Mouse (Mus musculus): ENCODE data around the gene Pakap. TPM values are rescaled to one million over a fixed set of nuclear protein-coding genes. Genes with fewer than 3 reads are reported as not detected.

Pakap gene
- polyA plus RNA-seq, 1 experiment from 2014 or later = 10.5 TPM

DNA sequence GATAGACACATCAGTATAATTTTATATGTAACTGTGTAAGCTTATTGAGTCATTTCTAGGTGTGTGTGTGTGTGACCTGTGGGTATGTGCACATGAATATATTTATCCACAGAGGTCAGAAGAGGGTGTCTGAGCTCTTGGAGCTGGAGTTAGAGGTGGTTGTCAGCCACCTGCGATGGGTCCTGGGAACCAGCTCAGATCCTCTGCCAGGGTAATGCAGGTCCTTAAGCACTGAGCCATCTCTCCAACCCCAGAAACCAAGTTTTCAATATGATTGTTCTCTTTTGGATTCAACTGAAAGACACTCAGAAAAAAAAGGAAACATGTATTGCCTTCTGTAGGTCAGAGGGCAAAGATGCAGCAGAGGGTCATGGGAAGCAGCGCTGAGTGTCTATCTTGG, 114.4 kb downstream of the Pakap start:
- Histone ChIP-seq H3K27me3 (no peaks in the 10 kb centered on the region), H3K27ac (replicated peaks) (no peak overlapping the region), H3K4me2 (no peak overlapping the region), H3K9me3 (no peaks in the 10 kb centered on the region), H3K4me3 (no peak overlapping the region), H3K9ac (no peak overlapping the region), H3K36me3 (no peaks in the 10 kb centered on the region), H3K4me1 (replicated peaks) (0 out of 2 replicates have a peak, but pooled peaks cover 4% of the 10 kb centered on the region)
- WGBS = 95% methylated on average over 2 of the region's 2 CpGs
- no peak for ATAC-seq (ENCODE audit: low FRiP score, low read depth)

DNA sequence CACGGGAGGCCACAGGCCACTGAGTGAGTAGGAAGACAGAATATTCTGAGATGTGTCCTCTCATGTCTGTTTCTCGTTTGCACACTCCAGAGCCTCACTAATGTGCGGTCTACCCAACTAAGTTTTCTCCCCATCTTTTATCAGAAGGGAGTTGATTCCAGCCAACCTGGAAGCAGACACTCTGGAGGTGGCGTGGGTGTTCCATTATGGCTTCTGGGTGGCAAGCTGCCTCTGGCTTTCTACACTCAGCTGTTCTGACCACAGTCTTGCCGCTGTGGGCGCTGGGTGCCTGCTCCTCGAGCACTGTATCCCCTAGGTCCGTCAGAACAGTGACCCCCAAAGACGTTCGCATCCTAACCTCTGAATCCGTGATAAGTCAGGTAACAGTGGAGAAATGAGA, 115.0 kb downstream of the Pakap start:
- H3K4me3 ChIP-seq = no peak overlapping the region
- H3K4me1 ChIP-seq (replicated peaks) = 0 out of 2 replicates have a peak, but pooled peaks cover 4% of the 10 kb centered on the region
- no peaks in the 10 kb centered on the region for H3K36me3 ChIP-seq
- H3K27me3 ChIP-seq = no peaks in the 10 kb centered on the region
- no peaks in the 10 kb centered on the region for H3K9me3 ChIP-seq
- no peak overlapping the region for H3K27ac ChIP-seq (replicated peaks)
- no peak overlapping the region for H3K4me2 ChIP-seq
- no peak for ATAC-seq (ENCODE audit: low FRiP score, low read depth)
- WGBS = 87% methylated on average over 11 of the region's 11 CpGs
- no peak overlapping the region for H3K9ac ChIP-seq

DNA sequence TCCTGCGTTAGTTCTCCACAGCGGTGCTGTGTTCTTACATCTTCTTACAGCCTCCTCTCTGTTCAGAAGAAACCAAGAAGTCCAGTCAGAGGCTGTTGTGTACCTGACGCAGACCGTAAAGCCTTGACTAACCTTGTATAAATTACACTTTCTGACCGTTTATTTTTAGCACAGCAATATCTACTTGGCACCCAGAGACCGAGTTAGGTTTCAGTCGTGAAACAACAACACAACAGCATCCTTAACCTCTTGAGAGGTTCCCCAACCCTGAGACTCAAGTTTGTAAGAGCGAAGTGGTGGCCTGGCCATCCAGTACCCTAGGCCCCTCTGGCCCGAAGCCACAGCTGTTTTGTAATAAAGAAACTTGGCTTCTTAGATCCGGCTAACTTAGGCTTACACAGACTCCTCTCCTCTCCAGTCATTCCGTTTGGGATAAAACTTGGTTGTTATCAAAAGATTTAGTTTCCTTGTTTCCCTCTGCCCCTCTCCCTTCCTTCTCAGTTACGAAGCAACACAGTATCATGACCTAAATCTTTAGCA, 116.8 kb downstream of the Pakap start:
- H3K9me3 ChIP-seq = no peaks in the 10 kb centered on the region
- peaks cover 4% of the 10 kb centered on the region for H3K36me3 ChIP-seq
- H3K4me1 ChIP-seq (replicated peaks) = 0 out of 2 replicates have a peak, but pooled peaks cover 4% of the 10 kb centered on the region
- no peak overlapping the region for H3K27ac ChIP-seq (replicated peaks)
- H3K27me3 ChIP-seq = no peaks in the 10 kb centered on the region
- no peak overlapping the region for H3K4me3 ChIP-seq
- ATAC-seq (ENCODE audit: low FRiP score, low read depth) = no peak
- 85% methylated on average over 12 of the region's 12 CpGs for WGBS
- H3K9ac ChIP-seq = no peak overlapping the region
- H3K4me2 ChIP-seq = no peak overlapping the region

DNA sequence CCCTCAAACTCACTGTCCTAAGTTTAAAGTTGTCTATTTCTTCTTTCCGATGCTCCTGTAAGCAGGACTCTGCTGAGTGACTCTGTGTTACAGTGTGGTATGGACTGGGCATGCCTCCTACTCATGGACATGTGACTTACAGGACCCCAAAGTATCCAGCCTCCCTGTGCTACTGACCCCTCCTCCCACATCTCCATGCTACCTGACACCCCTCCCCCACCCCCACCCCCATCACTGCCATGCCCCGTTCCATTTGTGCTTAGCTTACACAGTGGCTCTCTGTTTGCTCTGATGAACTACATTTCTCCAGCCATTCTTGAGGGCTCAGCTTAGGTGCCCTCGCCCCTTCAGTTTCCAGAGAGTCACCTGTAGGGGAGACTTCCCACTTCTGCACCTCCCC, 118.8 kb downstream of the Pakap start:
- no peak overlapping the region for H3K4me3 ChIP-seq
- no peak overlapping the region for H3K9ac ChIP-seq
- H3K4me2 ChIP-seq = no peak overlapping the region
- peaks cover 8% of the 10 kb centered on the region for H3K36me3 ChIP-seq
- WGBS = 66% methylated on average over 3 of the region's 3 CpGs
- H3K9me3 ChIP-seq = no peaks in the 10 kb centered on the region
- no peak overlapping the region for H3K27ac ChIP-seq (replicated peaks)
- ATAC-seq (ENCODE audit: low FRiP score, low read depth) = no peak
- no peaks in the 10 kb centered on the region for H3K27me3 ChIP-seq
- H3K4me1 ChIP-seq (replicated peaks) = no peaks in the 10 kb centered on the region

DNA sequence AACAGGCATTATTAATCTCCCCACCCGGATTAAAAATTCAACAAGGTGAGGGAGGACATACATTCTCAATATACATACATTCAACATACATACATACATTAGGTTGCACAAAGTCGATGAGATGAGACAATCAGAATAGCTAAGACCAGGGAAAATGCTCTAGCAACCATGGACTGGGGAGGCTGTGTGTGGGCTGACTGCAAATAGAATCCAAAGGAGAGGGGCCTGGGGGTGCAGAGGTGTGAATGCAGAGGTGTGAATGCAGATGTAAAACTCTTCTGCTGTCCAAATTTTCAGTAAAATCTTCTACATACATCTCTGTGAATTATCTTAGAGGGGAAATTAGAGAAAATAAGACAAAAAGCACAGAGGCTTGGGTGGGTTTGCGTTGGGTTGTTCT, 119.6 kb downstream of the Pakap start:
- no peak overlapping the region for H3K4me3 ChIP-seq
- no peaks in the 10 kb centered on the region for H3K27me3 ChIP-seq
- H3K9ac ChIP-seq = no peak overlapping the region
- WGBS = 85% methylated on average over 3 of the region's 3 CpGs
- no peak overlapping the region for H3K4me2 ChIP-seq
- H3K36me3 ChIP-seq = peaks cover 8% of the 10 kb centered on the region
- H3K27ac ChIP-seq (replicated peaks) = no peak overlapping the region
- no peaks in the 10 kb centered on the region for H3K4me1 ChIP-seq (replicated peaks)
- no peaks in the 10 kb centered on the region for H3K9me3 ChIP-seq
- ATAC-seq (ENCODE audit: low FRiP score, low read depth) = no peak

DNA sequence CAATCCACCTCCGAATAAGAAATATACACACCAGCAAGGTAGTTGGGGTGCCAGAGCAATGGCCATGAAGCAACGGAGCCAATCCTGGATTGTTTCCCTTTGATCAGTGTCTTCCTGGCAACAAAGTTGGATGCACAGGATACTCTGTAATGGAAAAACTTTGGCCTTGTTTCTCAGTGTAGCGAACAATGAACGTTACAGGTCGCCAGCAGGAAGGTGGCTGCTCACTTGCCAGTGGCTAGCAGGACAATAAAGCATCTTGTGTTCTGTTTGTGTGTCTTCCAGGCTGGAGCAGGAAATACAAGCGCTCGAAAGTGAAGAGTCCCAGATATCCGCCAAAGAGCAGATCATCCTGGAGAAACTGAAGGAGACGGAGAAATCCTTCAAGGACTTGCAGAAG, 120.2 kb downstream of the Pakap start:
- H3K27ac ChIP-seq (replicated peaks) = no peak overlapping the region
- H3K4me1 ChIP-seq (replicated peaks) = no peaks in the 10 kb centered on the region
- ATAC-seq (ENCODE audit: low FRiP score, low read depth) = no peak
- no peaks in the 10 kb centered on the region for H3K9me3 ChIP-seq
- no peak overlapping the region for H3K4me2 ChIP-seq
- H3K4me3 ChIP-seq = no peak overlapping the region
- 85% methylated on average over 9 of the region's 9 CpGs for WGBS
- peaks cover 8% of the 10 kb centered on the region for H3K36me3 ChIP-seq
- H3K27me3 ChIP-seq = no peaks in the 10 kb centered on the region
- no peak overlapping the region for H3K9ac ChIP-seq

DNA sequence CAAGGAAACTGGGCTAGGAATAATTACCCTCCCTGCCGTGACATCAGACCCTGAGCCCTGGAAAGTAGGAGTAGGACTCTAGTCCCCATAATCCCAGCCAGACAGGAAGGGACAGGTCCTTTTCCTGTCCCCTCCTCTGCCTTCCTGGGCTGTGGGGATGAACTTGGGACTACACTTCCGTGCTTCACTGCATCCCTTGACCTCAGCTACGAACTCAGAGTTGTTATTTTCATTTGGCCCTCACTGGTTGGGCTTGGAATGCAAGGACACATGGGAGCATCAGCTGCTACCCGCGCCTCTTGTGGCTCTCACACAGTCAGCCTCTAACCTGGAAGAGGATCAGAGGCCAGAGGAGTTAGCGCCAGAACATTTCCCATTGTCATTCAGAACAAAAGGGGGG, 122.0 kb downstream of the Pakap start:
- Histone ChIP-seq H3K27me3 (no peaks in the 10 kb centered on the region), H3K36me3 (peaks cover 8% of the 10 kb centered on the region), H3K9ac (no peak overlapping the region), H3K4me1 (replicated peaks) (no peaks in the 10 kb centered on the region), H3K9me3 (no peaks in the 10 kb centered on the region), H3K27ac (replicated peaks) (no peak overlapping the region), H3K4me3 (no peak overlapping the region), H3K4me2 (no peak overlapping the region)
- WGBS = 78% methylated on average over 6 of the region's 6 CpGs
- no peak for ATAC-seq (ENCODE audit: low FRiP score, low read depth)

DNA sequence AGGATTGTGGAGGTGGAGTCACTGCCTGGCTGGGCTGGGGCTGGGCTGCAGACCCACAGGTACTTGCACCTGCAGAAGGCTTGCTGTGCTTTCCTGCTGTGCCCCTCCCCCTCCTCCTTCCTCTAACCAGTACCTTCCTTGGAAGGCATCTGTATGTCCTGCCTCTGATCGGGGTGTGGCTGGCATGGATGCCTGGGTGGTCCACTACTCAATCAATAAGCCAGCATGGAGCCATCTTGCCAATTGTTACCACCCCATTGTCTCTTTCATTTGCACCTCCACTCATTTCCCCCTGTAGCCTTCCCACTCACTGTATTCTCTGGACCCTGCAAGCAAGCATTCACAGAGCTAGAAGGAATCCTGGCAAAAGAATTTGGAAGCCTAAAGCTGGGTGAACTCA, 122.8 kb downstream of the Pakap start:
- 35% methylated on average over 1 of the region's 1 CpGs for WGBS
- Histone ChIP-seq H3K4me2 (no peak overlapping the region), H3K36me3 (peaks cover 8% of the 10 kb centered on the region), H3K4me3 (no peak overlapping the region), H3K27ac (replicated peaks) (no peak overlapping the region), H3K9me3 (no peaks in the 10 kb centered on the region), H3K27me3 (no peaks in the 10 kb centered on the region), H3K9ac (no peak overlapping the region), H3K4me1 (replicated peaks) (no peaks in the 10 kb centered on the region)
- no peak for ATAC-seq (ENCODE audit: low FRiP score, low read depth)

DNA sequence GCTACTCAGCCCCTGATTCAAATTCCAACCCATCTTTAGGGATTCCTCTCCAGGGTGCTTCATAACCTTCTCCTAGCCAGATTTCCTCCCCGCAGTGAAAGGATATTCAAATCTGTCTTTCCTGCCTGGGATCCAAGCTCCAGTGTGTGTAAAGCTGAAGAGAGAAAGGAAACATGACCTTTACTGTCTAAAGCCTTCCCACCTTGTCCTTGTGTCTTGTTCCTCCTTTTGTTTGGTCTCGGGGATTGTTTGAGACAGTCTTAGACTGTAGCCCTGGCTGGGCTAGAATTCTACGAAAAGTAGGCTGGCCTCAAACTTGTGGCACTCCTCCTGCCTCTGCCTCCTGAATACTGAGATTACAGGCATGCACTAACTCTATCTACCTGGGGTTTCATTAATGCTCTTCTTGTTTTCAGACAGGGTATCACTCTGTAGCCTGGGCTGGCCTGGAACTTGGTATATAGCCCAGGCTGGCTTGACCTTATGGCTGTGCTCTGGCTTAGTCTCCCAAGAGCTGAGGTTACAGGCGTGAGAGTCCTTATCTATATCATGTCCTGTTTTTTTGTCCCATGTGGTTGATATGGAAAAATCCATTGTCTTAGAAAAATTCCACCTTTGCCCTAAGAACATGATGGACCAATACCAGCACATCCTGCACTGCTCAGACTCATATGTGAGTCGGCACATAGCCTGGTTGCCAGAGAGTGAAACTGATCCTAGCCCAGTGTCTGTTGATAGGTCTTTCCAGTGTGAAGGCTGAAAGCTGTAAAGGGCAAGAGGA, 126.6 kb downstream of the Pakap start:
- 85% methylated on average over 5 of the region's 5 CpGs for whole genome bisulfite sequencing
- ATAC-seq (ENCODE audit: low FRiP score, low read depth) = no peak

DNA sequence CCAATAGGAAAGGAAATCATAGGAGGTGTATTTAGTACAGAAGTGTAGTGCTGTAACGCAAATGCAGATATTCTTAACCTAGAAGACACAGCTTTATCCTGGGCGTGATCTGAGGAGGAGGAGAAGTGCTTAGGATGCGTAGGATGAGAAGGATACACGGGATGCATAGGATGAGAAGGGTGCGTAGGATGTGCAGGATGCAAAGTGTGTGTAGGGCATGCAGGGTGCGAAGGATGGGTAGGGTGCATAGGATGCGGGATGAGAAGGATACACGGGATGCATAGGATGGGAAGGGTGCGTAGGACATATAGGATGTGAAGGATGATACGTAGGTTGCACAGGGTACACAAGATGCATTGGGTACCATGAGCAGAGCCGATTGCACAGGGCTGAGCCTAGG, 129.0 kb downstream of the Pakap start:
- Histone ChIP-seq H3K4me3 (no peak overlapping the region), H3K9ac (no peak overlapping the region), H3K4me2 (no peak overlapping the region), H3K9me3 (no peaks in the 10 kb centered on the region), H3K27ac (replicated peaks) (no peak overlapping the region), H3K27me3 (no peaks in the 10 kb centered on the region), H3K36me3 (no peaks in the 10 kb centered on the region), H3K4me1 (replicated peaks) (no peaks in the 10 kb centered on the region)
- WGBS = 97% methylated on average over 11 of the region's 11 CpGs
- no peak for ATAC-seq (ENCODE audit: low FRiP score, low read depth)

More for the DNA sequence above, 126.6 kb downstream of the Pakap start:
- Histone ChIP-seq H3K9me3 (no peaks in the 10 kb centered on the region), H3K27me3 (no peaks in the 10 kb centered on the region), H3K36me3 (peaks cover 7% of the 10 kb centered on the region), H3K4me3 (no peak overlapping the region), H3K4me2 (no peak overlapping the region), H3K9ac (no peak overlapping the region), H3K4me1 (replicated peaks) (no peaks in the 10 kb centered on the region), H3K27ac (replicated peaks) (no peak overlapping the region)

DNA sequence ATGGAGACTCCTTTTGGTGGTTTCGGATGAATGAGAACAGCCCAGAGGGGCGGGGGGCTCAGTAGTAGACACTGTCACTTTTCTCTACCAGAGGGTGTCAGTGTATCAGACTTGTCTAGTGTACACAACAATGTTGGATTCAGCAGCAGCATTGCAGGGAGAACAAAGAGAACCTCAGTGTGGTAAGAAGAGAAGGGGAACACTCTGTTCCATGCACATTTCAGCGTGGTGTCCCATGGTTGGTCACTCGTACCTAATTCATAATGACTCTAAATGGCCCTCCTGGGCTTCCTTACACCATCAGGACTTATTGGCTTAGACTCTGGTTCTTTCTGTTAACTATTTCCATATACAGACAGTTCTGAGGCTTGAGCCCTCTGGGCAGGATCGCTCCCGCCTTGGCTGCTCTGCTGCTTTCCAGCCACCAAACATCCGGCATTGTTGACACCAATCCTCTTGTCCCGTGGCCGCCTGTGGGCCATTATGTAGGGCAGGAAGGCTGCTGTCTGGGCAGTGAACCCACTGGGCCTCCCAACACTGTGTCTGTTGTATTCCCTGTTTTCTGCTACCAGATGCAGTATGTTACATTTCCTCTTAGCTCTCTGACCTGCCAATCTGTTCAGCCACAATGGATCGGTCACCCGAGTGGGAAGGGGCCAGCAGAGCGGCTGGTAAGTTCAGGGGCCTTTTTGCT, 130.1 kb downstream of the Pakap start:
- 83% methylated on average over 12 of the region's 12 CpGs for WGBS
- H3K4me3 ChIP-seq = no peak overlapping the region
- no peak for ATAC-seq (ENCODE audit: low FRiP score, low read depth)

DNA sequence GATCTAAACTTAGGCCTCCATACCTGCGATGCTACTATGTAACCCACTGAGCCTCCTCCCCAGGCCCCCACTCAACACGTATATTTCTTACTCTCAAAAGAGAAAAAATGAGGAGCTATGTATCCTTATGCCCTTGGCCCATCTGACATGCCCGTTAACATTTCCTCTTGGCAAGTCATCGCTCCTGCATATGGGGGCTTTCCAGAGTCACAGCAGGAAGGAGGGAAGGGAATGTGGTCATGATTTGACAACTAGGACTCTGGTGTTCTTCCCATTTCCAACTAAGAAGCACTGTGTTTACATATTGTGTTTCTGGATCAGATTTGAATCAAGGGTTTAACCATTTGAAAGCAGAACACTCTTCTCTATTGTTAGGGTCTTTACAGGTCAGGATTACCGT, 133.6 kb downstream of the Pakap start:
- Histone ChIP-seq H3K4me2 (no peak overlapping the region), H3K9ac (no peak overlapping the region), H3K4me1 (replicated peaks) (no peaks in the 10 kb centered on the region), H3K9me3 (no peaks in the 10 kb centered on the region), H3K36me3 (no peaks in the 10 kb centered on the region), H3K4me3 (no peak overlapping the region), H3K27ac (replicated peaks) (no peak overlapping the region), H3K27me3 (no peaks in the 10 kb centered on the region)
- ATAC-seq (ENCODE audit: low FRiP score, low read depth) = no peak
- WGBS = 78% methylated on average over 5 of the region's 5 CpGs

More for the DNA sequence above, 130.1 kb downstream of the Pakap start:
- no peak overlapping the region for H3K4me2 ChIP-seq
- no peaks in the 10 kb centered on the region for H3K9me3 ChIP-seq
- no peaks in the 10 kb centered on the region for H3K27me3 ChIP-seq
- no peaks in the 10 kb centered on the region for H3K36me3 ChIP-seq
- H3K4me1 ChIP-seq (replicated peaks) = no peaks in the 10 kb centered on the region
- H3K27ac ChIP-seq (replicated peaks) = no peak overlapping the region
- H3K9ac ChIP-seq = no peak overlapping the region
